ENCODE assay signal across 10 mouse cellular contexts in the genomic region with DNA sequence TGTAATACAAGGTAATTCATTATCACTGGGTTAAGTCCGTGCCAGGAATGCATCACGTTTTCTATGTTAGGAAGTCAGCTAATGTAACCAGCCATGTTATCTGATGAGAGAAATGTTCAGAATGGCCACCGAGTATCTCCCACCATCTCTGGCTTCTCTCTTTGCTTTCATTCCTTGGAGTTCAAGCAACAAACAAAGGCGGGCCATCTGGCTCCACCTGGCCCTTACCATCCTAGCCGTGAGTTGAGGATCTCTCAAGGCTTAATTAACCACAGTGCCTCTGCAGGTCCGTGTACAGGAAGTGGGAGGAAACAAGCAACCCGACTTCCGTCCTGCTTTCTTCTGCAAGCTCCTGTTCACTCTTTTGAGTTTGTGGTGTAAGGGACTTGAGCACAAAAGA. TPM values are rescaled to one million over a fixed set of nuclear protein-coding genes. Genes with fewer than 3 reads are reported as not detected.
DNase-seq lines count a peak whose midpoint lies in the region; ATAC-seq and TF ChIP-seq lines count a peak whose summit lies in the region.
"Had no signal": no experiment of that assay in that cellular context is flagged by ENCODE, and none has a peak within 500 bp of the region (broad histone marks: within the 10 kb centered on the region; RNA-seq: fewer than 3 reads in every experiment).

No protein-coding gene starts in this region.

- H3K9me3 ChIP-seq in kidney, postnatal 0 days (replicated peaks; ENCODE audit: low read length): no peaks in the 10 kb centered on the region
- H3K9me3 ChIP-seq in intestine, embryonic 15.5 days: no peaks in the 10 kb centered on the region
- H3K9me3 ChIP-seq in stomach, embryonic 16.5 days (replicated peaks; ENCODE audit: control insufficient read depth, low read length): no peaks in the 10 kb centered on the region

- H3K4me2 ChIP-seq in kidney, postnatal 0 days (ENCODE audit: low read length): peak overlapping the region; percentile 11; the same call in 1 of the 2 replicates
- H3K4me2 ChIP-seq in intestine, embryonic 15.5 days (replicated peaks): no peak overlapping the region; the same call in 1 of the 2 replicates
- H3K4me2 ChIP-seq in stomach, embryonic 16.5 days (ENCODE audit: low read depth, low read length): peak overlapping the region; percentile 27

- no peak for DNase-seq in kidney, postnatal 0 days (ENCODE audit: low spot score)
- DNase-seq in kidney, adult 9 months: no peak
- no peak for DNase-seq in adrenal gland, adult 18-20 months (ENCODE audit: low spot score in 2 of 2)
- no peak for DNase-seq in testis, postnatal 10 days (ENCODE audit: low spot score)
- DNase-seq: cerebellum, postnatal 36 days; layer of hippocampus, postnatal 36 days had no signal

- no peak for TF ChIP-seq POLR2A in bone marrow, adult 2 months (IDR thresholded peaks at IDR 0.05; ENCODE audit: borderline replicate concordance, control insufficient read depth, low read depth, low read length)

- WGBS in kidney, postnatal 0 days: 38% methylated on average over 8 of the region's 8 CpGs
- WGBS in bone marrow, adult 2 months: 3% methylated on average over 8 of the region's 8 CpGs
- WGBS in intestine, embryonic 15.5 days: 39% methylated on average over 8 of the region's 8 CpGs
- WGBS in stomach, embryonic 16.5 days: 38% methylated on average over 8 of the region's 8 CpGs

- no peak for ATAC-seq in kidney, postnatal 0 days (replicated peaks; ENCODE audit: low FRiP score, low read depth)
- no peak for ATAC-seq in intestine, embryonic 15.5 days
- ATAC-seq in stomach, embryonic 16.5 days (ENCODE audit: insufficient read depth, low FRiP score): no peak
- ATAC-seq in cerebellum, adult (ENCODE audit: insufficient number of reproducible peaks, low FRiP score, low TSS enrichment): no peak

- no peaks in the 10 kb centered on the region for H3K36me3 ChIP-seq in kidney, postnatal 0 days (ENCODE audit: insufficient read depth, low read length)
- H3K36me3 ChIP-seq in intestine, embryonic 15.5 days: no peaks in the 10 kb centered on the region
- no peaks in the 10 kb centered on the region for H3K36me3 ChIP-seq in stomach, embryonic 16.5 days (ENCODE audit: control insufficient read depth, insufficient read depth, low read length)

- no peak overlapping the region for H3K9ac ChIP-seq in kidney, postnatal 0 days (ENCODE audit: low read depth, low read length)
- no peak overlapping the region for H3K9ac ChIP-seq in intestine, embryonic 15.5 days
- H3K9ac ChIP-seq in stomach, embryonic 16.5 days (ENCODE audit: low read length): 0 out of 2 replicates have a peak overlapping the region, but pooled peaks have one; percentile 16

- peaks cover 16% of the 10 kb centered on the region; the same call in 1 of the 2 replicates for H3K4me1 ChIP-seq in kidney, postnatal 0 days (replicated peaks; ENCODE audit: insufficient read depth, low read length)
- H3K4me1 ChIP-seq in bone marrow, adult 2 months (ENCODE audit: control insufficient read depth, insufficient read depth, low read length): peaks cover 6% of the 10 kb centered on the region
- peaks cover 8% of the 10 kb centered on the region; the same call in 1 of the 2 replicates for H3K4me1 ChIP-seq in intestine, embryonic 15.5 days (replicated peaks)
- H3K4me1 ChIP-seq in stomach, embryonic 16.5 days (ENCODE audit: control insufficient read depth, insufficient read depth, low read length): peaks cover 27% of the 10 kb centered on the region

- no peak for TF ChIP-seq CTCF in kidney, postnatal 0 days (IDR thresholded peaks at IDR 0.05; ENCODE audit: low read depth)
- TF ChIP-seq CTCF in bone marrow, adult 2 months (IDR thresholded peaks at IDR 0.05; ENCODE audit: control insufficient read depth, insufficient read depth, low read length): no peak

- H3K27ac ChIP-seq in kidney, postnatal 0 days: no peak overlapping the region
- peak overlapping the region; percentile 81 for H3K27ac ChIP-seq in bone marrow, adult 2 months (ENCODE audit: control insufficient read depth, insufficient read depth, low read depth, low read length, poor library complexity)
- H3K27ac ChIP-seq in intestine, embryonic 15.5 days: peak overlapping the region; percentile 41
- H3K27ac ChIP-seq in stomach, embryonic 16.5 days (ENCODE audit: low read length): no peak overlapping the region

- no peaks in the 10 kb centered on the region for H3K27me3 ChIP-seq in kidney, postnatal 0 days (ENCODE audit: insufficient read depth, low read length)
- H3K27me3 ChIP-seq in intestine, embryonic 15.5 days (replicated peaks): no peaks in the 10 kb centered on the region
- no peaks in the 10 kb centered on the region; the same call in 1 of the 2 replicates for H3K27me3 ChIP-seq in stomach, embryonic 16.5 days (ENCODE audit: control insufficient read depth, insufficient read depth, low read length)

- no peak overlapping the region for H3K4me3 ChIP-seq in kidney, postnatal 0 days (replicated peaks; ENCODE audit: low read depth, low read length)
- H3K4me3 ChIP-seq in bone marrow, adult 2 months (replicated peaks; ENCODE audit: control insufficient read depth, low read depth, low read length): peak overlapping the region; percentile 61
- no peak overlapping the region for H3K4me3 ChIP-seq in intestine, embryonic 15.5 days (replicated peaks)
- H3K4me3 ChIP-seq in stomach, embryonic 16.5 days (replicated peaks; ENCODE audit: low read length): no peak overlapping the region

RNA-seq across cellular contexts. Expression of a gene that starts 21.8 kb away (rescaled TPM):
- polyA plus RNA-seq in kidney, postnatal 0 days (2015; fragmentation: Nextera tagmentation; extraction: Ambion mirVana): 8.4 and 8.6 TPM in 2 replicates
- polyA plus RNA-seq in bone marrow, adult 2 months (2011; ENCODE audit: insufficient read depth, insufficient read length, low replicate concordance, missing spikeins): 4.3 and 7.0 TPM in 2 replicates
- 9.4 and 9.7 TPM in 2 replicates for polyA plus RNA-seq in intestine, embryonic 15.5 days (2015; fragmentation: Nextera tagmentation; extraction: Ambion mirVana)
- polyA plus RNA-seq in stomach, embryonic 16.5 days (2015; fragmentation: Nextera tagmentation; extraction: Ambion mirVana): 7.5 and 7.6 TPM in 2 replicates
- 10 to 100 TPM; 12.0 to 15.3 TPM for total RNA-seq in adrenal gland, adult 18-20 months (2021)

RNA-seq across cellular contexts. Expression of a gene that starts 48.0 kb away (rescaled TPM):
- polyA plus RNA-seq in kidney, postnatal 0 days (2015; fragmentation: Nextera tagmentation; extraction: Ambion mirVana): 0.33 and 0.51 TPM in 2 replicates
- polyA plus RNA-seq in bone marrow, adult 2 months (2011; ENCODE audit: insufficient read depth, insufficient read length, low replicate concordance, missing spikeins): 0.40 TPM in 1 of 2 replicates, not detected in the other
- polyA plus RNA-seq in intestine, embryonic 15.5 days (2015; fragmentation: Nextera tagmentation; extraction: Ambion mirVana): 1.5 and 1.8 TPM in 2 replicates
- 0.81 and 0.90 TPM in 2 replicates for polyA plus RNA-seq in stomach, embryonic 16.5 days (2015; fragmentation: Nextera tagmentation; extraction: Ambion mirVana)
- total RNA-seq in adrenal gland, adult 18-20 months (2021): 1 to 10 TPM; 3.1 to 5.9 TPM
- total RNA-seq: layer of hippocampus, postnatal 36 days had no signal

Comparison
In these comparisons a context has a peak if more than half of its experiments do, and no peak if none do; other contexts are left out.
1. H3K27ac ChIP-seq: peak in bone marrow, adult 2 months (single experiment) and intestine, embryonic 15.5 days (single experiment); none in kidney, postnatal 0 days (single experiment) and stomach, embryonic 16.5 days (single experiment).